Mouse (Mus musculus): ENCODE measurements around the gene Gm49320.

GRCm38 (mm10) chr8:4297822-4298221, 59.2 kb downstream of the Gm49320 start:
- TF ChIP-seq ZC3H11A (IDR thresholded peaks at IDR 0.05; ENCODE audit: borderline replicate concordance, low read depth, low read length), result no peak
- TF ChIP-seq MAFK (IDR thresholded peaks at IDR 0.05; ENCODE audit: insufficient read depth, low read depth, low read length), result no peak
- no peak for TF ChIP-seq HCFC1 (IDR thresholded peaks at IDR 0.05; ENCODE audit: borderline replicate concordance, insufficient read depth, low read length)
- TF ChIP-seq CHD2 (IDR thresholded peaks at IDR 0.05; ENCODE audit: low read depth, low read length), result no peak
- TF ChIP-seq ZNF384 (IDR thresholded peaks at IDR 0.05; ENCODE audit: low read depth, low read length), result no peak
